Mouse (Mus musculus): ENCODE results near the gene Irgm1.

DNA sequence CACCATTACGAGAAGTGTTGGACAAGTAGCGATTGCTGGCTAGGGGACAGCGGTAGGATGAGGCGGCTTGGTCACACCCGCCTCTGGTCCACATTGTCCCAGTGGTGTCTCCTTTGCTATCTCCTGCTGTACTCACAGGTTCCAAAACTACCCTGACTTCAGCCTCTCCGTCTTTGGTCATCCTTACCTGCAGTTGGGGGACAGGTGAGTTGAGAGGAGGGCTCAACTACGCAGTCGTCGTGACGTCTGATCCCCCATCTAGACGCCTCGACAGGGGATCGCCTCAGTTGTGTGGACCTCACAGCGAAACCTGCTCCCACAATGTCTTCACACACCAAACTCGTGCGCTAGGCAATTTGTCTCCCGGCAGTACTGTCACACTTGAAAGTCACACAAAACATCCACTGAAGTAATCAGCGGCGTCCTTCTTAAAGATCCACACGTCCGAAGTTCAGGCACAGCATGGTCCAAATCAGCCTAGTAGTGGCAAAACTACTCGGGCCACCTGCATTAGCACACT lies 47.1 kb downstream of the Irgm1 start:
- TF ChIP-seq CTCF (conservative IDR thresholded peaks at IDR 0.05 in 1 of 2, IDR thresholded peaks at IDR 0.05 in 1 of 2; ENCODE audit: low read depth in 2 of 2, low read length in 2 of 2) (no peak), EP300 (IDR thresholded peaks at IDR 0.05; ENCODE audit: low read length) (no peak), SIN3A (IDR thresholded peaks at IDR 0.05; ENCODE audit: low read length) (no peak), POLR2AphosphoS2 (IDR thresholded peaks at IDR 0.05; ENCODE audit: low read depth, low read length) (no peak), POLR2A (IDR thresholded peaks at IDR 0.05; ENCODE audit: low read depth, low read length) (no peak), ZNF384 (IDR thresholded peaks at IDR 0.05; ENCODE audit: low read depth, low read length) (no peak), HCFC1 (IDR thresholded peaks at IDR 0.05; ENCODE audit: low read depth, low read length) (no peak), RAD21 (IDR thresholded peaks at IDR 0.05; ENCODE audit: low read depth, low read length) (no peak), MEF2A (IDR thresholded peaks at IDR 0.05; ENCODE audit: borderline replicate concordance, low read depth, low read length) (no peak), USF1 (IDR thresholded peaks at IDR 0.05; ENCODE audit: low read depth, low read length) (no peak), JUND (conservative IDR thresholded peaks at IDR 0.05; ENCODE audit: low read depth, low read length) (no peak), BHLHE40 (IDR thresholded peaks at IDR 0.05; ENCODE audit: low read depth, low read length) (no peak), ZC3H11A (IDR thresholded peaks at IDR 0.05; ENCODE audit: low read depth, low read length) (no peak)

Measured in CH12.LX (cell line).